Mouse (Mus musculus) intestine, embryonic 14.5 days (tissue): ENCODE data around the gene Cd320. TPM values are rescaled to one million over a fixed set of nuclear protein-coding genes. Genes with fewer than 3 reads are reported as not detected.
A peak's percentile ranks its signal among the peaks of the same experiment; 100 is the strongest.
"Not testable (repeated sequence)": the region's sequence is repeated elsewhere in the genome, so short reads cannot be mapped to it uniquely, and the experiment has no call there.

Source experiments
- ATAC-seq: fragments of 200-750 bp; cut with Nextera tagmentation; replicated peaks from 2 replicates; pipeline ENCODE4 v1.8.0; 2017; ENCODE audit warnings: low read depth, moderate number of reproducible peaks, moderate TSS enrichment, moderate library complexity; ENCODE audit not compliant: low FRiP score, low TSS enrichment
- DNase-seq: peaks from one replicate; pipeline ENCODE4 v3.0.0-alpha.2; 2018; ENCODE audit warnings: low spot score
- H3K27ac ChIP-seq: fragments of 300-500 bp; sonication (generic); 2 replicates; pipeline ENCODE4 v1.5.1; 2014; ENCODE audit warnings: low read depth, mild to moderate bottlenecking, control low read depth
- H3K27me3 ChIP-seq: fragments of 300-500 bp; sonication (generic); replicated peaks from 2 replicates; pipeline ENCODE4 v1.6.1; 2014; ENCODE audit warnings: low read length, control low read depth; ENCODE audit not compliant: control insufficient read depth, insufficient read depth
- H3K36me3 ChIP-seq: fragments of 300-500 bp; sonication (generic); 2 replicates; pipeline ENCODE4 v1.6.1; 2014; ENCODE audit warnings: low read length, control low read depth; ENCODE audit not compliant: control insufficient read depth, insufficient read depth
- H3K4me1 ChIP-seq: fragments of 300-500 bp; sonication (generic); replicated peaks from 2 replicates; pipeline ENCODE4 v1.6.1; 2014; ENCODE audit warnings: low read length, control low read depth, mixed read lengths; ENCODE audit not compliant: control insufficient read depth, insufficient read depth
- H3K4me2 ChIP-seq: fragments of 300-500 bp; sonication (generic); 2 replicates; pipeline ENCODE4 v1.6.1; 2014; ENCODE audit warnings: low read length
- H3K4me3 ChIP-seq: fragments of 300-500 bp; sonication (generic); 2 replicates; pipeline ENCODE4 v1.5.1; 2014; ENCODE audit warnings: low read depth, low read length, control low read depth, mixed read lengths
- H3K9ac ChIP-seq: fragments of 300-500 bp; sonication (generic); 2 replicates; pipeline ENCODE4 v1.6.1; 2014; ENCODE audit warnings: mild to moderate bottlenecking, low read length
- H3K9me3 ChIP-seq: fragments of 300-500 bp; sonication (generic); 2 replicates; pipeline ENCODE4 v1.6.1; 2016; ENCODE audit warnings: low read length, control low read depth; ENCODE audit not compliant: control insufficient read depth
- WGBS: fragments of 180-500 bp; shearing (Covaris S2); extraction: QIAGEN DNeasy Blood & Tissue Kit; methylation state at CpG from one replicate; pipeline ENCODE4 v1.1.7; 2014; 5-methylcytosine and 5-hydroxymethylcytosine counted together
- polyA plus RNA-seq: library from polyadenylated mRNA; unstranded; fragments of >200 nt; fragmentation: Nextera tagmentation; extraction: Ambion mirVana; gene quantifications from 2 replicates; pipeline ENCODE4 v1.2.1, GENCODE M21; 2014

The Cd320 gene
- polyA plus RNA-seq, 1 experiment from 2014 or later, result 86.7 TPM

DNA sequence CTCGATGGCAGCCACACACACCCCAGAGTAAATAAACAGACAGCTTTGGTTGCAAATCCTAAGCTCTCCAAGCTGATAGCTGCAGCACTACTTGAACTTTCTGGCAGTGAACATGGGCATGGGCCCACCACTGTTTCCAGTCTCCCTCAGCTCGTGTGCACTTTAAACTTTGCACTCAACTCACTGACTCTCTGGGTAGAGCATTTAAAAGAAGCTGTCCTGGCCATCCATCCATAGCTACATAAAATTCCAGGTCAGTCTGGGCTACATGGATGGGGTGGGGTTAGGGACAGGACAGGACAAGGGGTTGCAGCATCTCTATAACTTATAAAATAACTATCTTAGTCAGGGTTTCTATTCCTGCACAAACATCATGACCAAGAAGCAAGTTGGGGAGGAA lies 44.9 kb downstream of the Cd320 start:
- H3K4me1 ChIP-seq, H3K4me2 ChIP-seq, H3K9me3 ChIP-seq, H3K4me3 ChIP-seq, H3K9ac ChIP-seq, ATAC-seq, H3K27me3 ChIP-seq, H3K27ac ChIP-seq, DNase-seq: not testable (repeated sequence)
- WGBS, result 37% methylated on average over 2 of the region's 2 CpGs
- H3K36me3 ChIP-seq, result peaks cover 14% of the 10 kb centered on the region

DNA sequence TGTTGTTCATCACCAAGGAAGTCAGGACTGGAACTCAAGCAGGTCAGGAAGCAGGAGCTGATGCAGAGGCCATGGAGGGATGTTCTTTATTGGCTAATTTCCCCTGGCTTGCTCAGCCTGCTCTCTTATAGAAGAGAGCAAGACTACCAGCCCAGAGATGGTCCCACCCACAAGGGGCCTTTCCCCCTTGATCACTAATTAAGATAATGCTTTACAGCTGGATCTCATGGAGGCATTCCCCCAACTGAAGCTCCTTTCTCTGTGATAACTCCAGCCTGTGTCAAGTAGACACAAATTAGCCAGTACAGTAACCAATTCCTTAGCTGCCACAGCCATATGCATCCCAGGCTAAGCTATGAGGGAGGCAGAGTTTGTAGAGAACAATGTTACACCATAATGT lies 45.3 kb downstream of the Cd320 start:
- DNase-seq, H3K9me3 ChIP-seq, H3K9ac ChIP-seq, H3K4me3 ChIP-seq, ATAC-seq, H3K27ac ChIP-seq, H3K27me3 ChIP-seq, H3K4me2 ChIP-seq, H3K4me1 ChIP-seq: not testable (repeated sequence)
- H3K36me3 ChIP-seq, result peaks cover 12% of the 10 kb centered on the region

DNA sequence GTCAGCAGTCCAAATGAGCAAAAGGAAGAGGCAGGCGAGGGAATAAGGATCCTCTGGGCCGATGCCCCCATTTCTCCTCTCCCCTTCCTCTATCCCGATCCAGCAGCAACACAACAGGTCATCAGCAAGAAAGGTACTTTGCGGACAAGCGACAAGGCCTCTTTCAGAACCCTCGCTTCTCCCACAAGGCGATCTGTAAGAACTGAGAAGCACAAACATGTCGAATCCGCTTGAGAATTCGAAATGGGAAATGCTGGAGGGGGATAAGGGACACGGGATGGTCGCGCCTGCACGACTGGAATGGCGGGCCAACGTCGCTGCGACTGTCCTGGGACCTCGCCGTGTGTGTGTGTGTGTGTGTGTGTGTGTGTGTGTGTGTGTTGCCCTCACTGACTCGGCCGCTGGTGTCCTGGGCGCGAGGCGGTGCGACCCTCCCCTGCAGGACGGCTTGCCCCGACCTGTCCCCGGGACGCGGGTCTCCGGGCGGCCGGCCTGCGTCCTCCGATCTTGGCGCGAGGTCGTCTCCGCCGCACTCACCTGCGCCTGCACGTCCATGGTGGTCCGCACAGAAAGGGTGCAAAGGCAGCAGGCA lies 47.1 kb downstream of the Cd320 start:
- peak overlapping the region; percentile 58 for H3K9ac ChIP-seq
- H3K4me3 ChIP-seq, result peak overlapping the region; percentile 52
- not testable (repeated sequence) for ATAC-seq, H3K27me3 ChIP-seq, H3K4me1 ChIP-seq, H3K9me3 ChIP-seq
- peaks cover 12% of the 10 kb centered on the region for H3K36me3 ChIP-seq
- H3K4me2 ChIP-seq, result peak overlapping the region; percentile 56
- WGBS, result under 1% methylated on average over 44 of the region's 44 CpGs
- peak; percentile 55 for DNase-seq
- peak overlapping the region; percentile 47; the same call in 1 of the 2 replicates for H3K27ac ChIP-seq

DNA sequence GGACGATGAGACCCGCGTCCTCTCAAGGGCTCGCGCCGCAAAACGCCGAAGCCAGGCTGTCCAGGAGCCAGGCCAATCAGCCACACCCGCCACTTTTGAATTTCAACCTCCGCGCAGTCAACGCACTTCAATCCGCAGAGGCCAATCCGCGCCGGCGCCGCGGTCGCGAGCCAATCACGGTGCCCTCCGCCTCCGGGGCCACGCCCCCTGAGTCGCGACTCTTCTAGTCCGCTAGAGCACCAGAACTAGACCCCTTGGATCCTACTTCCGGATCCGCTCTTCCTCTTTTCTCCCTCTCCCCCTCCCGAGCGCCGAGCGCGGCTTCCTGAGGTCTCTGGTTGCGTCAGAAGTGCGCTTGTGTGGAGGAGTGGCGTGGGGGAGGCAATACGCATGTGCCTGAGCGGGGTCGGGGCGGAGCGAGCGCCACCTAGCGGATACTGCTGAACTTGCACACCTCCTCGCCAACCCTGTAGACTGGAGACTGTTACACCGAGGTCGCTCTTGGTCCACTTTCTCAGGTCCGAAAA lies 47.7 kb downstream of the Cd320 start, which contains the start of gene Kifc1:
Gene Kifc1 (minus strand): TSS at position 129 of the 527 bp plus-strand sequence.
- peaks cover 8% of the 10 kb centered on the region for H3K36me3 ChIP-seq
- peak within 1 kb of the TSS; percentile 47; the same call in 1 of the 2 replicates for H3K27ac ChIP-seq
- WGBS, result under 1% methylated on average over 49 of the region's 49 CpGs
- ATAC-seq (peak; percentile 98), DNase-seq (peak; percentile 99)
- H3K4me3 ChIP-seq, result peak within 1 kb of the TSS; percentile 52
- peak within 1 kb of the TSS; percentile 56 for H3K4me2 ChIP-seq
- H3K9me3 ChIP-seq, result no peaks in the 10 kb centered on the region
- no peaks in the 10 kb centered on the region for H3K27me3 ChIP-seq
- H3K4me1 ChIP-seq, result peaks cover 9% of the 10 kb centered on the region
- peak within 1 kb of the TSS; percentile 58 for H3K9ac ChIP-seq

DNA sequence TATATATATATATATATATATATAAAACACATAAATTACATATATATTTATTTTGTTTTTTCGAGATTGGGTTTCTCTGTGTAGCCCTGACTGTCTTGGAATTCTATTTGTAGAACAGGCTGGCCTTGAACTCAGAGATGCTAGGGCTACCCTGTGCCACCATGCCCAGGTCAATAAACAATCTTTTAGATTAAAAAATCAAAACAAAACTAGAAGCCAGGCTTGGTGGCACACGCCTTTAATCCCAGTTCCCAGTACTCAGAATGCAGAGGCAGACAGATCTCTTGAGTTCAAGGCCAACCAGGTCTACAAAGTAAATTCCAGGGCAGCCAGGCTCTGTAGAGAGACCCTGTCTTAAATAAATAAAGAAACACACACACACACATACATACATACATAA lies 48.5 kb downstream of the Cd320 start:
- H3K4me2 ChIP-seq, result no peak overlapping the region
- ATAC-seq, result no peak
- H3K36me3 ChIP-seq, result peaks cover under 1% of the 10 kb centered on the region
- H3K9ac ChIP-seq, result no peak overlapping the region
- H3K27ac ChIP-seq, result no peak overlapping the region
- no peaks in the 10 kb centered on the region for H3K27me3 ChIP-seq
- H3K4me3 ChIP-seq, result no peak overlapping the region
- 72% methylated on average over 2 of the region's 2 CpGs for WGBS
- no peak for DNase-seq
- H3K4me1 ChIP-seq, result peaks cover 9% of the 10 kb centered on the region
- no peaks in the 10 kb centered on the region for H3K9me3 ChIP-seq

DNA sequence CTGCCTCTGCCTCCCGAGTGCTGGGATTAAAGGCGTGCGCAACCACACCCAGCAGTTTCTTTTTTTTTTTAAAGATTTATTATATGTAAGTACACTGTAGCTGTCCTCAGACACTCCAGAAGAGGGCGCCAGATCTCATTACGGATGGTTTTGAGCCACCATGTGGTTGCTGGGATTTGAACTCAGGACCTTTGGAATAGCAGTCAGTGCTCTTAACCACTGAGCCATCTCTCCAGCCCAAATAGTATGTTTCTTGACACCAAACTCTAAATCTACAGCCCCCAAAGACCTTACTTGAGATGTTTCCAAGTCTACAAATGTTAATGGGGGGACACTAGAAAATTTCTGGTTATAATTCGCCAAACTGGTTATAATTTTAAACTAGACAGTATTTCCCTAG lies 49.0 kb downstream of the Cd320 start:
- not testable (repeated sequence) for H3K27me3 ChIP-seq, H3K4me1 ChIP-seq, ATAC-seq, H3K27ac ChIP-seq, H3K36me3 ChIP-seq, H3K4me3 ChIP-seq, H3K9me3 ChIP-seq, H3K9ac ChIP-seq, DNase-seq, H3K4me2 ChIP-seq
- 70% methylated on average over 6 of the region's 6 CpGs for WGBS

DNA sequence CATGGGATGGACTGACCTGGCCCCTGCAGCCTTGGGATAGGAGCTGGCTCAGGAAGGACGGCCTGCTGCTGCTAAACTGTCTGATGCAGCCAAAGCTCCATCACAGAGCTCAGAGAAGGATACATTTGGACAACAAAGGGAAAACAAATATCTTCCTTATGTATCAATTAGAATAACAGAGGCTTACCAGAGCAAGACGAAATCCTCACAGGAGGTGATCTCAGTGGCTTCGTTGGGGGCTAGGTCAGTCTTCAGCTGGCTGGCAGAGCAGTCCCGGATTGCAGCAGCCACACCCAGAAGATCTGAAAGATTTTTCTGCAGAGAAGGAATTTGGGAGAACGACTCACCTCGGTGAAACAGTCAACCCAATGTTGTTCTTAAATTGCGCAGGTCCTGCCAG lies 49.5 kb downstream of the Cd320 start:
- no peaks in the 10 kb centered on the region for H3K36me3 ChIP-seq
- H3K27me3 ChIP-seq, result no peaks in the 10 kb centered on the region
- no peak for ATAC-seq
- 20% methylated on average over 7 of the region's 7 CpGs for WGBS
- peaks cover 9% of the 10 kb centered on the region for H3K4me1 ChIP-seq
- H3K4me2 ChIP-seq, result no peak overlapping the region
- DNase-seq, result no peak
- no peak overlapping the region for H3K9ac ChIP-seq
- H3K4me3 ChIP-seq, result no peak overlapping the region
- H3K9me3 ChIP-seq, result no peaks in the 10 kb centered on the region
- H3K27ac ChIP-seq, result no peak overlapping the region

DNA sequence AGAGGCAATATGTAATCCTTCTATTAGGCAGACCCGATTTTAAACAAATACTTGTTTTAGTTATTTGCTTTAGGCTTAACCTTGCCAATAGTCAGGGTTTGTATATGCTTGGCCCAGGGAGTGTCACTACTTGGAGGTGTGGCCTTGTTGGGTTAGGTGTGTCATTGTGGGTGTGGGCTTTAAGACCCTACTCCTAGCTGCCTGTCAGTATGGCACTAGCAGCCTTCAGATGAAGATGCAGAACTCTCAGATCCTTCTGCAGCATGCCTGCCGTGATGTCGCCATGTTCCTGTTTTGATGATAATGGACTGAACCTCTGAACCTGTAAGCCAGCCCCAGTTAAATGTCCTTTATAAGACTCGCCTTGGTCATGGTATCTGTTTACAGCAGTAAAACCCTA lies 50.1 kb downstream of the Cd320 start:
- H3K4me1 ChIP-seq, H3K4me2 ChIP-seq, H3K4me3 ChIP-seq, H3K9me3 ChIP-seq, DNase-seq, H3K27me3 ChIP-seq, ATAC-seq, H3K9ac ChIP-seq, H3K27ac ChIP-seq, H3K36me3 ChIP-seq: not testable (repeated sequence)
- WGBS, result 59% methylated on average over 4 of the region's 4 CpGs
